Mouse (Mus musculus): ENCODE results near the gene Esrrb. TPM values are rescaled to one million over a fixed set of nuclear protein-coding genes. Genes with fewer than 3 reads are reported as not detected.

Gene Esrrb
- polyA plus RNA-seq, 1 experiment: not detected

DNA sequence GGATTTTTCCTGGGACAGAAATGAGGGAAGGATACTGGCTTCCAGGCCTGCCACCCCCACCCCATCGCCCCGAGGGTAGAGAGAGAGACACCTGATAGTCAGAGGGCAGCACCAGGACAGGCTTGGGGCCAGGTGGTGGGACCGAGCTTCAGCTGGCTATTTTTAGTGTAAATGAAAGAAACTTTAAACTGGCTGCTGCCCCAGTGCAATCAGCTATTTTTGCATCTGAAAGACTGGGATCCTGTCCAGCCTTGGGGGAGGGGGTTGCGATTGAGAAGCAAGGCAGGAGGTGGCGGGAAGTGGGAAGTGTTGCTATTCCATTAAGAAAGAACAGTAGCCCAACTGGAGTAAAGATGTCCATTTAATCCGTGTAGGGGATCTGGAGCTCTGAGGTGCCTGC is 137.8 kb downstream of the Esrrb start:
- Histone ChIP-seq H3K4me3 (replicated peaks) (no peak overlapping the region), H3K9me3 (ENCODE audit: control insufficient read depth, low read length) (no peaks in the 10 kb centered on the region), H3K36me3 (ENCODE audit: control insufficient read depth) (no peaks in the 10 kb centered on the region), H3K27me3 (ENCODE audit: control insufficient read depth) (no peaks in the 10 kb centered on the region), H3K4me1 (ENCODE audit: control insufficient read depth) (no peaks in the 10 kb centered on the region)
- TF ChIP-seq TAL1 (IDR thresholded peaks at IDR 0.05; ENCODE audit: low read length) (no peak), GATA1 (IDR thresholded peaks at IDR 0.05; ENCODE audit: low read length) (no peak)

DNA sequence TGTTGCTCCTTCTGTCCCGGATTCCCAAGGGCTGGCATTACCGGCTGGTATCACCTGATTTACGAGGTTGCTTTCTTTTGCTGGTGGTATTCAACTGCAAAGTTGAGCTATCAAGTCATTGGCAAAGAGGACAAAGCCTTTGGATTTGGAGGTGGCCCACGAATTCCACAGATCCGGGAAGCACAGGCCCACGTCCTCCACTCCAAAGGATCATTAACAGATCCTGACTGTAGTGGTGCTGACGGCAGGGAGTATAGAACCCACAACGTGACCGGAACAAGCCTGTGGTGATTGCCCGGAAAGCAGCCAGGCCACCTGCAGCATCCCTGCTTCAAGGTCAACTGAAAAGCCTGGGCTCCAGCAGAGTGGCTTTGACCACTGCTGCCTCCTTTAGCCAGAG is 140.8 kb downstream of the Esrrb start:
- Histone ChIP-seq H3K36me3 (ENCODE audit: control insufficient read depth) (no peaks in the 10 kb centered on the region), H3K9me3 (ENCODE audit: control insufficient read depth, low read length) (no peaks in the 10 kb centered on the region), H3K4me3 (replicated peaks) (no peak overlapping the region), H3K27me3 (ENCODE audit: control insufficient read depth) (no peaks in the 10 kb centered on the region), H3K4me1 (ENCODE audit: control insufficient read depth) (no peaks in the 10 kb centered on the region)
- TF ChIP-seq TAL1 (IDR thresholded peaks at IDR 0.05; ENCODE audit: low read length) (no peak), GATA1 (IDR thresholded peaks at IDR 0.05; ENCODE audit: low read length) (no peak)

DNA sequence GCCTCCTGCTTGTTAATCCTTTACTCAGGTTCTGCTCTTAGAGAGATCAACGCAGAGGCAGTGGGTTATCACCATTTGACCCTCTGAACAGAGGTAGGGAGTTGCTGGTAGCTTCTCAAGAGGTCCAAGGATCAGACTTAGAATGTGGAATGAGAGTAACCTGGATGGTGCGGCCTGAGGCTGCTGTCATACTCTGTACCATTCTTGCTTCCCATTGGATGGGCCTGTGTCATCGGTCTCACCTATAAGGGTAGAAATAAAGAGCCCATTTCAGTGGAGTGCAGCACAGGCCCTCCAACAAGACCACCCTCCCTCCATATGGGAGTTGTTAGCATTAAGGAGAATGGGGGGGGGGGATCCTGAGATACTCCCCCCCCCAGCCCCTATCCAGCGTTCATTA is 143.0 kb downstream of the Esrrb start:
- Histone ChIP-seq H3K4me1 (ENCODE audit: control insufficient read depth) (no peaks in the 10 kb centered on the region), H3K9me3 (ENCODE audit: control insufficient read depth, low read length) (no peaks in the 10 kb centered on the region), H3K27me3 (ENCODE audit: control insufficient read depth) (no peaks in the 10 kb centered on the region), H3K36me3 (ENCODE audit: control insufficient read depth) (no peaks in the 10 kb centered on the region), H3K4me3 (replicated peaks) (no peak overlapping the region)
- no peak for TF ChIP-seq GATA1 (IDR thresholded peaks at IDR 0.05; ENCODE audit: low read length)
- TF ChIP-seq TAL1 (IDR thresholded peaks at IDR 0.05; ENCODE audit: low read length): no peak

DNA sequence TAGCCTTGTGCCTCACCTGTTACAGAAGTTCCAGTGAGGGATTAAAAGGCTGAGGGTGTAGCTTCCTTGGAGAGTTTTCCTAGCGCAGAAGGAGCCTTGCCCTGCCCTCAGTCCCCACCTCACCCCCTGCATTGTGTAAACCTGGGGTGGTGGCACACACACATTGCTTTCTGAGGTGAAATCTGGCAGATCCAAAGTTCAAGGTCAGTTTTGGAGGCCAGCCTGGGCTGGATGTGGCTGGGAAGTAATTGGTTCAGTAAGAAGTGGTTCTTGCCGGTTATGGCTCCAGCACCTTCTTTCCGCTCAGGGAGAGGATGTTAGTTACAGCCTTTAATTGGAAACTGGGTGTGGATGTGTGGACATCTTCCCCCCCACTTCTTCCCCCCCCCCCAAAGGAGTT is 143.4 kb downstream of the Esrrb start:
- H3K27me3 ChIP-seq (ENCODE audit: control insufficient read depth): no peaks in the 10 kb centered on the region
- H3K4me3 ChIP-seq (replicated peaks): no peak overlapping the region
- H3K36me3 ChIP-seq (ENCODE audit: control insufficient read depth): no peaks in the 10 kb centered on the region
- H3K9me3 ChIP-seq (ENCODE audit: control insufficient read depth, low read length): no peaks in the 10 kb centered on the region
- H3K4me1 ChIP-seq (ENCODE audit: control insufficient read depth): no peaks in the 10 kb centered on the region
- TF ChIP-seq GATA1 (IDR thresholded peaks at IDR 0.05; ENCODE audit: low read length): no peak
- no peak for TF ChIP-seq TAL1 (IDR thresholded peaks at IDR 0.05; ENCODE audit: low read length)

DNA sequence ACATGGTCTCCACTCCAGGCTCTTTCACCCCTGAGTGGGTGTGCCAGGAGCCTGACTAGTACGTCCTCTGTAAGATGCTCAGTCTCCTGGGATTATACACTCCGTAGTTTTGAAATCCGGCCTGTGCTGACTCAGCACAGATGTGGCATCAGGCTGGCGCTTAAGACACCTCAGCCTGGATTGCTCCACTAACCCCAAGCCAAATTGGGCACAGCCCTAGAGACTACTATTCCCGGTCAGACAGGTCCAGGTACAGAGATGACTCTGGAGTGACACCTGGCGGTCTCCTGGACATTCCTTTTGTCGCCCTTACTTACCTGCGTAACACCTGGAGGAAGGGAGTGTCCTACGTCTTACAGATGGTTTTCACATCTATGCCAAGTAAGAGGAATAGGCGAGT is 146.8 kb downstream of the Esrrb start:
- Histone ChIP-seq H3K36me3 (ENCODE audit: control insufficient read depth) (no peaks in the 10 kb centered on the region), H3K27me3 (ENCODE audit: control insufficient read depth) (no peaks in the 10 kb centered on the region)
- TF ChIP-seq TAL1 (IDR thresholded peaks at IDR 0.05; ENCODE audit: low read length) (no peak), GATA1 (IDR thresholded peaks at IDR 0.05; ENCODE audit: low read length) (no peak)

DNA sequence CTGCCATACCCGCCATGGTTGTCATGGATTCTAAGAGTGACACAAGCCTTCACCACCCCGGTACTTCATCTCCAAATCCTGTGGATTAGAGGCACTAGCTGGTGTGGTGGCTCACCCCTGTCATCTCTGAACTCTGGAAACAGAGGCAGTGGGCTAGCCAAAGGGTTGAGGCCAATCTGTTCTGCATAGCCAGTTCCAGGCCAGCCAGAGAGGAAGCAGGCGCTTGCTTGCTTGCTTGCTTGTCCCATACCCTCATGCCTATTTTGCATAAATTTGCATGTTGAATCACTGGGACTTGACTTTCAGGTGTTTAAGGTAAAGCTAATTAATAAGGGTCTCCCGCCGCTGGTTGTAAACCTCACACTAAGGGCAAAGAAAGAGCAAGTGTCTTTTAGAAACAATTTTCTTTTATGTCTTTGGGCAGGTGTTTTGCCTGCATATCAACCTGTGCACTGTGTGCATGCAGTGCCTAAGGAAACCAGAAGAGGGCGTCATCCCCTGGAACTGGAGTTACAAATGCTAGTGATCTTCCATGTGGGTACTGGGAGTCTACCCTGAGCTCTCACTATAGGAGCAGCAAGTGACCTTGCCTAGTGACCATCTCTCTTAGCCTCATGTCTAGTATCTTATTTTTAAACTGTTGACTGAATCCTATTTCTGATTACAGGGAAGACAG is 147.5 kb downstream of the Esrrb start:
- H3K4me1 ChIP-seq (ENCODE audit: control insufficient read depth): no peaks in the 10 kb centered on the region
- H3K36me3 ChIP-seq (ENCODE audit: control insufficient read depth): no peaks in the 10 kb centered on the region

More for the DNA sequence above, 146.8 kb downstream of the Esrrb start:
- H3K4me3 ChIP-seq (replicated peaks): no peak overlapping the region
- H3K4me1 ChIP-seq (ENCODE audit: control insufficient read depth): no peaks in the 10 kb centered on the region
- no peaks in the 10 kb centered on the region for H3K9me3 ChIP-seq (ENCODE audit: control insufficient read depth, low read length)

DNA sequence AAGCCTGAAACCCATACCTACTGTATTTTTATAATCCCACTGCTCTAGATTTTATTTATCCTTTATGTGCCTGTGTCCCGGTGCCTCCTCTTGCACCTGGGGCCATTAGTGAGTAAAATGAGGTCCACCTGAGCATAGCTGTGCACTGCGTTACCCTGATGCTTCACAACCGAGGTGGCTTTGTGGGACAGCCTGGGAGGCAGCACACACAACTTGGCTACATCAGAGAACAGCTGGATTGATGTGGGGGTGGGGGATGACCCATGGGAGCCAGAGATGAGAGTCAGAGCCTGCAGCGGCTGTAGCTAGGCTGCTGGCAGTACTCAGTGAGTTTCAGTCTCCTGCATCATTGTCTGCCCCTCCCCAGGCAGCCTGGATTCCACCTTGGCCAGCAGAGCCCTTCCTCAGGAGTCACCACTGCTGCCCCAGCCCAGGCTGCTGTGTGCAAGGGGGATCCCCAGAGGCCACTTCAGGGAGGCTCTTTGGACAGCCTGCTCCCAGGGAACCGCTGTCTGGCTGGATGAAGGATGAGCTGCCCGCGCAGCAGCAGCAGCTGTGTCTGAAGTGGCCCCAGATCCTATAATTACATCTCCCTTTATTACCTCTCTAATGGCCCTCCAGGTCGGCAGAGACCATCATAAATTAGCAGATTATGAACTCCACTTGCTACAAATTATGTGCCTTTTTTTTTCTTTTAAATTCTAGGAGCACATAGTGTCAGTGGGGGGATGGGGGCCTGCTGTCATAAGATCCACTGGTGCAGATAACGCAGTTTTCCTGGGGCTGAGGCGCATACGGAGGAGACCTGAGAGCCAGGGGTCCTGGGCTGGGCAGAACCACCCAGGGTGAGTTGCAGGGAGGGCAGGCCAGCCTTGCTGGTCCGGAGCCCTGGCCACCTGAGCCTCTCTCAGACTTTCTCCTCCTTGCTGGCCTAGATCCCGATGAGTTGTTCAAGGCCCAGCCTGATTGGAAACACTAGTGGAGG is 148.7 kb downstream of the Esrrb start:
- TF ChIP-seq GATA1 (IDR thresholded peaks at IDR 0.05; ENCODE audit: low read length) (no peak), TAL1 (IDR thresholded peaks at IDR 0.05; ENCODE audit: low read length) (no peak)
- H3K4me1 ChIP-seq (ENCODE audit: control insufficient read depth): no peaks in the 10 kb centered on the region
- no peaks in the 10 kb centered on the region for H3K36me3 ChIP-seq (ENCODE audit: control insufficient read depth)
- no peak overlapping the region for H3K4me3 ChIP-seq (replicated peaks)
- no peaks in the 10 kb centered on the region for H3K27me3 ChIP-seq (ENCODE audit: control insufficient read depth)
- H3K9me3 ChIP-seq (ENCODE audit: control insufficient read depth, low read length): no peaks in the 10 kb centered on the region

More for the DNA sequence above, 147.5 kb downstream of the Esrrb start:
- TF ChIP-seq TAL1 (IDR thresholded peaks at IDR 0.05; ENCODE audit: low read length) (no peak), GATA1 (IDR thresholded peaks at IDR 0.05; ENCODE audit: low read length) (no peak)
- H3K27me3 ChIP-seq (ENCODE audit: control insufficient read depth): no peaks in the 10 kb centered on the region
- no peaks in the 10 kb centered on the region for H3K9me3 ChIP-seq (ENCODE audit: control insufficient read depth, low read length)
- no peak overlapping the region for H3K4me3 ChIP-seq (replicated peaks)

DNA sequence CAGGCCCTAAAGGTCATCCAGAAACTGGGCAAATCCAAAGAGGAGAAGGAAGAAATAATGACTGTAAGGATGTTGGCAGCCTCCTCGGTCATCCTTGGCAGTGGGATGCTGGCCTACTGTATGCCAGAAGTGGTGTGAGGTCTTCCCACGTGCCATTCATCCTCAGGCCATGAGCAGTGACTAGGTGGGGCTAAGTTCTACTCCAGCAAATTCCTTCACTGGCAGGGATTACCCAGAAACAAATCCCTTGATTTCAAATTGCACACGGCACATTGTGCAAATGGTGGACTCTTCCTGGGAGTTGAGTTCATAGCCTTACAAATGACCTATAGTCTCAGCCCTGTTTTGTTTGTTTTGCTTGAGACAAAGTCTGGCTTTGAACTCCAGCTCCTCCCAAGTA is 151.4 kb downstream of the Esrrb start:
- Histone ChIP-seq H3K27me3 (ENCODE audit: control insufficient read depth) (no peaks in the 10 kb centered on the region), H3K9me3 (ENCODE audit: control insufficient read depth, low read length) (no peaks in the 10 kb centered on the region), H3K4me3 (replicated peaks) (no peak overlapping the region), H3K4me1 (ENCODE audit: control insufficient read depth) (no peaks in the 10 kb centered on the region), H3K36me3 (ENCODE audit: control insufficient read depth) (no peaks in the 10 kb centered on the region)
- TF ChIP-seq GATA1 (IDR thresholded peaks at IDR 0.05; ENCODE audit: low read length): no peak
- no peak for TF ChIP-seq TAL1 (IDR thresholded peaks at IDR 0.05; ENCODE audit: low read length)

DNA sequence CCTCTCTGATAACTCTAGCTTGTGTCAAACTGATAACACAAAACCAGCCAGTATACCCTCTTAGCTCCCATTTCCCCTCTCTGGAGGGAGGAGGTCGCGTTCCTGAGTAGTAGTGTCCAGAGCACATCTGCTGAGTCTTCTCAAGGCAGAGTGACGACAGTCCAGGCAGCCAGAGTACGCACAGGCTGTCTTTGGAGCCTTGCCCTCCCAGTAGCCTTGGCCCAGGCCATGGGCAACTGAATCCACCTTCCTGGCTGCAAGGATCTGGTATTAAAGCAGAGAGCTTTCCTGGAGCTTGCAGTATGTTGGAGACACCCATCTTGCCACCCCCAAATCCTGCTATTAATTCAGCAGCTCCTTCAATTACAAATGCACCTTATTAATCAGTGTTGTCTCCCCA is 152.7 kb downstream of the Esrrb start:
- H3K36me3 ChIP-seq (ENCODE audit: control insufficient read depth): no peaks in the 10 kb centered on the region
- no peak overlapping the region for H3K4me3 ChIP-seq (replicated peaks)
- H3K27me3 ChIP-seq (ENCODE audit: control insufficient read depth): peaks cover under 1% of the 10 kb centered on the region; the same call in 1 of the 2 replicates
- no peaks in the 10 kb centered on the region for H3K4me1 ChIP-seq (ENCODE audit: control insufficient read depth)
- no peaks in the 10 kb centered on the region for H3K9me3 ChIP-seq (ENCODE audit: control insufficient read depth, low read length)
- no peak for TF ChIP-seq GATA1 (IDR thresholded peaks at IDR 0.05; ENCODE audit: low read length)
- no peak for TF ChIP-seq TAL1 (IDR thresholded peaks at IDR 0.05; ENCODE audit: low read length)

Measured in erythroblast, embryonic 14.5 days (primary cell).